Mouse (Mus musculus) lung, embryonic 16.5 days (tissue): ENCODE measurements around the gene Tmem267. TPM values are rescaled to one million over a fixed set of nuclear protein-coding genes. Genes with fewer than 3 reads are reported as not detected.

Experiments used
- ATAC-seq: fragments of 200-750 bp; cut with Nextera tagmentation; 2 replicates; pipeline ENCODE4 v1.8.0; 2017; ENCODE audit warnings: low read depth, mild to moderate bottlenecking, moderate library complexity
- H3K27ac ChIP-seq: fragments of 300-500 bp; sonication (generic); 2 replicates; pipeline ENCODE4 v1.5.1; 2014; ENCODE audit warnings: mild to moderate bottlenecking, control low read depth, low read length
- H3K27me3 ChIP-seq: fragments of 300-500 bp; sonication (generic); 2 replicates; pipeline ENCODE4 v1.6.1; 2014; ENCODE audit warnings: low read depth, low read length, mixed read lengths; ENCODE audit not compliant: control insufficient read depth, insufficient read depth
- H3K36me3 ChIP-seq: fragments of 300-500 bp; sonication (generic); 2 replicates; pipeline ENCODE4 v1.6.1; 2014; ENCODE audit warnings: low read length; ENCODE audit not compliant: control insufficient read depth, insufficient read depth
- H3K4me1 ChIP-seq: fragments of 300-500 bp; sonication (generic); replicated peaks from 2 replicates; pipeline ENCODE4 v1.6.1; 2014; ENCODE audit warnings: low read length, mixed read lengths; ENCODE audit not compliant: control insufficient read depth, insufficient read depth
- H3K4me2 ChIP-seq: fragments of 300-500 bp; sonication (generic); 2 replicates; pipeline ENCODE4 v1.6.1; 2014; ENCODE audit warnings: low read depth, low read length, control low read depth
- H3K4me3 ChIP-seq: fragments of 300-500 bp; sonication (generic); 2 replicates; pipeline ENCODE4 v1.5.1; 2014; ENCODE audit warnings: mild to moderate bottlenecking, low read length, control low read depth
- H3K9ac ChIP-seq: fragments of 300-500 bp; sonication (generic); 2 replicates; pipeline ENCODE4 v1.6.1; 2014; ENCODE audit warnings: low read length, control low read depth
- H3K9me3 ChIP-seq: fragments of 300-500 bp; sonication (generic); 2 replicates; pipeline ENCODE4 v1.6.1; 2016; ENCODE audit warnings: low read length; ENCODE audit not compliant: control insufficient read depth
- WGBS: fragments of 180-500 bp; shearing (Covaris S2); extraction: QIAGEN DNeasy Blood & Tissue Kit; methylation state at CpG from one replicate; pipeline ENCODE4 v1.1.7; 2014; 5-methylcytosine and 5-hydroxymethylcytosine counted together
- polyA plus RNA-seq: library from polyadenylated mRNA; unstranded; fragments of >200 nt; fragmentation: Nextera tagmentation; extraction: Ambion mirVana; gene quantifications from 2 replicates; pipeline ENCODE4 v1.2.1, GENCODE M21; 2015

Gene Tmem267
- polyA plus RNA-seq, 1 experiment from 2014 or later: 0.79 TPM

GRCm38 (mm10) chr13:119635496-119635895 lies 147.7 kb downstream of the Tmem267 start:
- ATAC-seq: no peak

GRCm38 (mm10) chr13:119637837-119638236 lies 150.0 kb downstream of the Tmem267 start:
- no peak overlapping the region for H3K4me2 ChIP-seq
- no peak overlapping the region for H3K27ac ChIP-seq
- H3K4me1 ChIP-seq: no peaks in the 10 kb centered on the region
- no peaks in the 10 kb centered on the region for H3K9me3 ChIP-seq
- H3K9ac ChIP-seq: no peak overlapping the region
- no peaks in the 10 kb centered on the region; the same call in 1 of the 2 replicates for H3K27me3 ChIP-seq
- no peak overlapping the region for H3K4me3 ChIP-seq
- ATAC-seq: no peak
- H3K36me3 ChIP-seq: no peaks in the 10 kb centered on the region
- WGBS: 70% methylated on average over 4 of the region's 4 CpGs

More at GRCm38 (mm10) chr13:119635496-119635895, 147.7 kb downstream of the Tmem267 start:
- no peak overlapping the region for H3K4me3 ChIP-seq
- H3K4me1 ChIP-seq: no peaks in the 10 kb centered on the region
- WGBS: 42% methylated on average over 2 of the region's 2 CpGs
- no peaks in the 10 kb centered on the region for H3K36me3 ChIP-seq
- no peak overlapping the region for H3K27ac ChIP-seq
- H3K27me3 ChIP-seq: no peaks in the 10 kb centered on the region; the same call in 1 of the 2 replicates
- H3K4me2 ChIP-seq: no peak overlapping the region
- no peak overlapping the region for H3K9ac ChIP-seq
- H3K9me3 ChIP-seq: no peaks in the 10 kb centered on the region

- Histone ChIP-seq H3K9ac (no peak overlapping the region), H3K4me3 (no peak overlapping the region), H3K36me3 (no peaks in the 10 kb centered on the region), H3K4me2 (no peak overlapping the region), H3K27me3 (no peaks in the 10 kb centered on the region; the same call in 1 of the 2 replicates), H3K9me3 (no peaks in the 10 kb centered on the region), H3K4me1 (no peaks in the 10 kb centered on the region), H3K27ac (no peak overlapping the region)
- WGBS: 77% methylated on average over 5 of the region's 5 CpGs
- ATAC-seq: no peak
These were observed 150.6 kb downstream of the Tmem267 start for GRCm38 (mm10) chr13:119638449-119638848.

- Histone ChIP-seq H3K4me2 (no peak overlapping the region), H3K9ac (no peak overlapping the region), H3K9me3 (no peaks in the 10 kb centered on the region), H3K4me3 (no peak overlapping the region), H3K36me3 (no peaks in the 10 kb centered on the region), H3K27me3 (no peaks in the 10 kb centered on the region; the same call in 1 of the 2 replicates), H3K4me1 (no peaks in the 10 kb centered on the region), H3K27ac (no peak overlapping the region)
- no peak for ATAC-seq
- WGBS: 80% methylated on average over 5 of the region's 5 CpGs
These were observed 151.5 kb downstream of the Tmem267 start for GRCm38 (mm10) chr13:119639302-119639701.

GRCm38 (mm10) chr13:119640504-119640903 lies 152.7 kb downstream of the Tmem267 start:
- H3K9ac ChIP-seq: no peak overlapping the region
- H3K36me3 ChIP-seq: no peaks in the 10 kb centered on the region
- no peak overlapping the region for H3K4me3 ChIP-seq
- ATAC-seq: no peak
- H3K4me1 ChIP-seq: no peaks in the 10 kb centered on the region
- no peaks in the 10 kb centered on the region for H3K9me3 ChIP-seq
- H3K27me3 ChIP-seq: no peaks in the 10 kb centered on the region; the same call in 1 of the 2 replicates
- 30% methylated on average over 4 of the region's 4 CpGs for WGBS
- H3K27ac ChIP-seq: no peak overlapping the region
- H3K4me2 ChIP-seq: no peak overlapping the region

GRCm38 (mm10) chr13:119641145-119641544 lies 153.3 kb downstream of the Tmem267 start:
- H3K27me3 ChIP-seq: no peaks in the 10 kb centered on the region; the same call in 1 of the 2 replicates
- H3K4me3 ChIP-seq: no peak overlapping the region
- no peaks in the 10 kb centered on the region for H3K4me1 ChIP-seq
- ATAC-seq: no peak
- no peaks in the 10 kb centered on the region for H3K36me3 ChIP-seq
- no peak overlapping the region for H3K4me2 ChIP-seq
- H3K27ac ChIP-seq: no peak overlapping the region
- WGBS: 63% methylated on average over 7 of the region's 7 CpGs
- no peaks in the 10 kb centered on the region for H3K9me3 ChIP-seq
- no peak overlapping the region for H3K9ac ChIP-seq

GRCm38 (mm10) chr13:119644769-119645168 lies 156.9 kb downstream of the Tmem267 start:
- no peaks in the 10 kb centered on the region for H3K36me3 ChIP-seq
- H3K4me1 ChIP-seq: no peaks in the 10 kb centered on the region
- WGBS: 65% methylated on average over 5 of the region's 5 CpGs
- no peak overlapping the region for H3K4me2 ChIP-seq
- no peak for ATAC-seq
- H3K9ac ChIP-seq: no peak overlapping the region
- no peak overlapping the region for H3K27ac ChIP-seq
- no peaks in the 10 kb centered on the region for H3K9me3 ChIP-seq
- H3K27me3 ChIP-seq: no peaks in the 10 kb centered on the region
- no peak overlapping the region for H3K4me3 ChIP-seq

- no peak overlapping the region for H3K4me2 ChIP-seq
- no peaks in the 10 kb centered on the region for H3K36me3 ChIP-seq
- no peak overlapping the region for H3K9ac ChIP-seq
- H3K9me3 ChIP-seq: no peaks in the 10 kb centered on the region
- H3K4me3 ChIP-seq: no peak overlapping the region
- H3K4me1 ChIP-seq: no peaks in the 10 kb centered on the region
- no peak for ATAC-seq
- H3K27ac ChIP-seq: no peak overlapping the region
- H3K27me3 ChIP-seq: no peaks in the 10 kb centered on the region
- WGBS: 86% methylated on average over 1 of the region's 1 CpGs
These were observed 158.7 kb downstream of the Tmem267 start for GRCm38 (mm10) chr13:119646511-119646910.

GRCm38 (mm10) chr13:119648891-119649698 lies 161.3 kb downstream of the Tmem267 start:
- Histone ChIP-seq H3K4me2 (no peak overlapping the region), H3K4me3 (no peak overlapping the region), H3K9me3 (no peaks in the 10 kb centered on the region), H3K36me3 (no peaks in the 10 kb centered on the region), H3K27ac (no peak overlapping the region), H3K27me3 (no peaks in the 10 kb centered on the region), H3K4me1 (peaks cover 3% of the 10 kb centered on the region; the same call in 1 of the 2 replicates), H3K9ac (no peak overlapping the region)
- no peak for ATAC-seq
- 53% methylated on average over 15 of the region's 15 CpGs for WGBS
